Comparison of ENCODE assay signal across 20 mouse cellular contexts in genomic region chr5:73994850-73995249, GRCm38 (mm10).
DNase-seq lines count a peak whose midpoint lies in the region; ATAC-seq and TF ChIP-seq lines count a peak whose summit lies in the region.
"Had no signal": no experiment of that assay in that cellular context is flagged by ENCODE, and none has a peak within 500 bp of the region (broad histone marks: within the 10 kb centered on the region; RNA-seq: fewer than 3 reads in every experiment).

No protein-coding gene starts in this region.

- TF ChIP-seq CTCF in heart, adult 2 months (IDR thresholded peaks at IDR 0.05), result no peak

- H3K9ac ChIP-seq in heart, embryonic 15.5 days, result no peak overlapping the region
- H3K9ac ChIP-seq in heart, adult 2 months (ENCODE audit: low read depth, low read length), result no peak overlapping the region
- H3K9ac ChIP-seq in liver, embryonic 11.5 days (ENCODE audit: low read depth, low read length), result no peak overlapping the region
- H3K9ac ChIP-seq in midbrain, embryonic 15.5 days, result no peak overlapping the region
- H3K9ac ChIP-seq in midbrain, embryonic 11.5 days (ENCODE audit: low read length), result no peak overlapping the region
- H3K9ac ChIP-seq: limb, embryonic 12.5 days; liver, embryonic 15.5 days; neural tube, embryonic 13.5 days had no signal

- H3K27ac ChIP-seq in heart, embryonic 15.5 days, result no peak overlapping the region
- H3K27ac ChIP-seq in heart, adult 2 months, result no peak overlapping the region
- no peak overlapping the region for H3K27ac ChIP-seq in liver, embryonic 11.5 days (ENCODE audit: low read depth, low read length)
- no peak overlapping the region for H3K27ac ChIP-seq in midbrain, embryonic 15.5 days
- H3K27ac ChIP-seq in midbrain, embryonic 11.5 days (ENCODE audit: low read depth, low read length), result no peak overlapping the region
- H3K27ac ChIP-seq: gastrocnemius, adult 2 months; limb, embryonic 12.5 days; liver, embryonic 15.5 days; neural tube, embryonic 13.5 days had no signal

- H3K36me3 ChIP-seq in heart, embryonic 15.5 days, result peaks cover 4% of the 10 kb centered on the region; the same call in 1 of the 2 replicates
- H3K36me3 ChIP-seq in heart, adult 2 months (ENCODE audit: control insufficient read depth, insufficient read depth, low read length), result peaks cover 2% of the 10 kb centered on the region; the same call in 1 of the 2 replicates
- H3K36me3 ChIP-seq in liver, embryonic 11.5 days (ENCODE audit: control insufficient read depth, insufficient read depth, low read length), result peaks cover 3% of the 10 kb centered on the region; the same call in 1 of the 2 replicates
- H3K36me3 ChIP-seq in midbrain, embryonic 15.5 days (replicated peaks), result no peaks in the 10 kb centered on the region
- H3K36me3 ChIP-seq in midbrain, embryonic 11.5 days (ENCODE audit: control insufficient read depth, insufficient read depth, low read length), result no peaks in the 10 kb centered on the region

- DNase-seq in heart, adult 2 months, result no peak
- DNase-seq in liver, embryonic 11.5 days (ENCODE audit: low spot score), result no peak
- no peak for DNase-seq in liver
- DNase-seq in midbrain, embryonic 11.5 days (ENCODE audit: low spot score, missing footprints), result no peak
- no peak for DNase-seq in ovary, postnatal 10 days (ENCODE audit: low spot score)
- DNase-seq: adrenal gland, postnatal 14 days; cerebellum, adult 2 months; cerebellum, postnatal 25 days; gastrocnemius, adult 2 months; kidney, adult 2 months; kidney, postnatal 4 days; lung, postnatal 4 days had no signal

- ATAC-seq in heart, embryonic 15.5 days (replicated peaks; ENCODE audit: insufficient number of reproducible peaks, insufficient read depth, low FRiP score, low read depth), result 0 out of 2 replicates have a peak, but pooled peaks have one; percentile 31
- ATAC-seq in liver, embryonic 11.5 days (replicated peaks; ENCODE audit: low FRiP score), result 0 out of 2 replicates have a peak, but pooled peaks have one; percentile 26
- peak; percentile 27; the same call in 1 of the 2 replicates for ATAC-seq in midbrain, embryonic 15.5 days (replicated peaks)
- no peak for ATAC-seq in midbrain, embryonic 11.5 days (ENCODE audit: low FRiP score)
- ATAC-seq: CD4-positive, CD25-positive, alpha-beta regulatory T cell, adult 4 months; forebrain, embryonic 14.5 days; inflammation-experienced regulatory T-cells, adult 6 months had no signal

- H3K4me2 ChIP-seq in heart, embryonic 15.5 days, result no peak overlapping the region
- H3K4me2 ChIP-seq in liver, embryonic 11.5 days, result no peak overlapping the region
- no peak overlapping the region for H3K4me2 ChIP-seq in midbrain, embryonic 15.5 days
- no peak overlapping the region for H3K4me2 ChIP-seq in midbrain, embryonic 11.5 days
- H3K4me2 ChIP-seq: limb, embryonic 12.5 days; liver, embryonic 15.5 days; neural tube, embryonic 13.5 days had no signal

- H3K4me3 ChIP-seq in heart, embryonic 15.5 days, result no peak overlapping the region
- no peak overlapping the region for H3K4me3 ChIP-seq in heart, adult 2 months
- no peak overlapping the region for H3K4me3 ChIP-seq in liver, embryonic 11.5 days (ENCODE audit: low read depth, low read length)
- H3K4me3 ChIP-seq in midbrain, embryonic 15.5 days, result no peak overlapping the region
- no peak overlapping the region for H3K4me3 ChIP-seq in midbrain, embryonic 11.5 days (ENCODE audit: low read depth, low read length)
- H3K4me3 ChIP-seq: gastrocnemius, adult 2 months; limb, embryonic 12.5 days; liver, embryonic 15.5 days; neural tube, embryonic 13.5 days had no signal

- no peak for TF ChIP-seq POLR2A in heart, adult 2 months (IDR thresholded peaks at IDR 0.05; ENCODE audit: insufficient read depth, low read depth, low read length)

- H3K27me3 ChIP-seq in heart, embryonic 15.5 days, result no peaks in the 10 kb centered on the region
- no peaks in the 10 kb centered on the region for H3K27me3 ChIP-seq in heart, adult 2 months (ENCODE audit: control insufficient read depth, insufficient read depth, low read length)
- no peaks in the 10 kb centered on the region for H3K27me3 ChIP-seq in liver, embryonic 11.5 days (replicated peaks; ENCODE audit: control insufficient read depth, insufficient read depth, low read length)
- no peaks in the 10 kb centered on the region for H3K27me3 ChIP-seq in midbrain, embryonic 15.5 days (replicated peaks)
- H3K27me3 ChIP-seq in midbrain, embryonic 11.5 days (ENCODE audit: control insufficient read depth, insufficient read depth, low read length), result no peaks in the 10 kb centered on the region
- H3K27me3 ChIP-seq: limb, embryonic 12.5 days; liver, embryonic 15.5 days; neural tube, embryonic 13.5 days had no signal

- no peaks in the 10 kb centered on the region for H3K9me3 ChIP-seq in heart, embryonic 15.5 days (replicated peaks)
- no peaks in the 10 kb centered on the region for H3K9me3 ChIP-seq in liver, embryonic 11.5 days (ENCODE audit: control insufficient read depth, low read length)
- no peaks in the 10 kb centered on the region for H3K9me3 ChIP-seq in midbrain, embryonic 15.5 days
- H3K9me3 ChIP-seq in midbrain, embryonic 11.5 days (ENCODE audit: control insufficient read depth, low read length), result no peaks in the 10 kb centered on the region
- H3K9me3 ChIP-seq: limb, embryonic 12.5 days; liver, embryonic 15.5 days; neural tube, embryonic 13.5 days had no signal

- no peaks in the 10 kb centered on the region for H3K79me2 ChIP-seq in heart, adult 2 months (replicated peaks; ENCODE audit: control insufficient read depth, insufficient read depth, low read length)

- no peak for TF ChIP-seq EP300 in heart, adult 2 months (IDR thresholded peaks at IDR 0.05; ENCODE audit: insufficient read depth, low read depth, low read length)

- peaks cover 3% of the 10 kb centered on the region; the same call in 1 of the 2 replicates for H3K4me1 ChIP-seq in heart, embryonic 15.5 days (replicated peaks)
- H3K4me1 ChIP-seq in heart, adult 2 months (ENCODE audit: control insufficient read depth, insufficient read depth, low read length), result no peaks in the 10 kb centered on the region
- no peaks in the 10 kb centered on the region for H3K4me1 ChIP-seq in liver, embryonic 11.5 days (replicated peaks; ENCODE audit: control insufficient read depth, insufficient read depth, low read length)
- no peaks in the 10 kb centered on the region for H3K4me1 ChIP-seq in midbrain, embryonic 15.5 days
- no peaks in the 10 kb centered on the region for H3K4me1 ChIP-seq in midbrain, embryonic 11.5 days (ENCODE audit: control insufficient read depth, insufficient read depth, low read length)
- H3K4me1 ChIP-seq: limb, embryonic 12.5 days; liver, embryonic 15.5 days; neural tube, embryonic 13.5 days had no signal

- intact Hi-C loops in heart, adult 2 months (cut with DNase I), result loop anchor here (5.0 to 10.0 kb wide), 5 partner anchors 72 to 310 kb away; partner anchors contain the start of gene Usp46
